ENCODE assay signal across 8 mouse cellular contexts in the genomic region with DNA sequence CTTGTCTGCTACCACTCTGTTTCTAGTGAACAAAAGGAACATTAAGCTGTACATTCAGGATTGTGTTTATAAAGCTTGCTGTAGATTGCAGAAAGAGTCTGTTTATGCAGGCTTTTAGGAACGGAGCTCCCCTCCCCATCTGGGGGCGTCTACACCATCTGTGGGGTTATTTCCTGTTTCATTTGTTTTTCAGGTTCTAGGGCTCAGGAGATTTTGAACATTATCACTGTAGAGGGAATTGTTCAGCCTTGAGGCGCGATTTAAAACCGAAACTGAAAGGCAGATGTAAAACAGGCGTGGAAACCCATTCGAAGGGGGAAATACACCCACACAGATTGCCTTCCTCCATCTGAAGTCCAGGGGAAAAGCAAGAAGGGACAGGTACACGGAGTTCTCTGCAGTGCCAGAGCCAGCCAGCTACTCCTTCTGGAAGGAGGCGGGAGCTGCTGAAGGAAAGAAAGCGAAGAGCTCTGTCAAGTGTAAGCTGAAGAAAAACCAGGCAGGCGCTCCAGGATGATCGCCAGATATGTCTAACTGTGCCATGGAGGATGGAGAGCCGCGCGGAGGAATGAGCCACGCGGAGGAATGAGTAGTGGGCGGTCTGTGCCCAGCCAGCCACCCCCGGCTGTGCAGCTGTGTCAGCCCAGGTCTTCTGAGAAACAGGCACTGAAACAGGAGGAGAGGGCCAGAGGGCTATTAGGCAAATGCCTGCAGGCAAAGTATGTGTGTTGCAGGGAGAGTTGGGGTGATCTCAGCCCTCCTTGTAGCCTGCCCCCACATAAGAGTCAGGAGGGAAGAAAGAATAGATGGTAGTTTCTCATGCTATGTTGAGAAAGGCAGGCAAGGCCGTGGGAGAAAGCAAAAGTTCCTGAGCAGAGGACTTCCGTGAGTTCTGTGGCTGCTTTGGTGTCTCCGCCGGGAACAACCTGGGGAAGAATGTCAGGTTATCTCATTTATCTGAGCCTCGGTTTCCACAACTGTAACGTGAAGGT. TPM values are rescaled to one million over a fixed set of nuclear protein-coding genes. Genes with fewer than 3 reads are reported as not detected.
A peak's percentile ranks its signal among the peaks of the same experiment; 100 is the strongest.
DNase-seq lines count a peak whose midpoint lies in the region; ATAC-seq and TF ChIP-seq lines count a peak whose summit lies in the region.

No protein-coding gene starts in this region.

- no peaks in the 10 kb centered on the region for H3K27me3 ChIP-seq in splenic B cell, adult 2 months (ENCODE audit: control insufficient read depth, insufficient read depth, low read length, poor library complexity, severe bottlenecking)

- TF ChIP-seq CTCF in gastrocnemius, adult 2 months (IDR thresholded peaks at IDR 0.05): no peak

- H3K36me3 ChIP-seq in splenic B cell, adult 2 months (ENCODE audit: control insufficient read depth, insufficient read depth, low read length, poor library complexity, severe bottlenecking): no peaks in the 10 kb centered on the region

- peak; percentile 89 for ATAC-seq in inflammation-experienced regulatory T-cells, adult 6 months
- ATAC-seq in megakaryocyte progenitor cell, adult 5-6 weeks (replicated peaks; ENCODE audit: poor library complexity): peak; percentile 28; the same call in 1 of the 2 replicates

- peak overlapping the region; percentile 80 for H3K4me3 ChIP-seq in gastrocnemius, adult 2 months

- peak; percentile 56 for DNase-seq in gastrocnemius, adult 2 months
- DNase-seq in gastrocnemius, postnatal 4 days (ENCODE audit: low spot score in 2 of 2): no peak
- DNase-seq in cerebellum, adult 9-11 months: peak; percentile 74
- peak; percentile 54 to 64 for DNase-seq in frontal cortex, postnatal 25 days (ENCODE audit: low spot score in 2 of 2)
- peak; percentile 71 to 89 for DNase-seq in left cerebral cortex, adult 8-10 months (ENCODE audit: low spot score in 2 of 2)
- peak; percentile 68 for DNase-seq in splenic B cell, adult 2 months (ENCODE audit: low read depth, low spot score)

- intact Hi-C loops in gastrocnemius, adult 2 months (cut with DNase I): no loop called here

- peak overlapping the region; percentile 85 for H3K27ac ChIP-seq in gastrocnemius, adult 2 months

RNA-seq across cellular contexts. Expression of a gene that starts 44.8 kb away (rescaled TPM):
- 10 to 100 TPM; 33.7 to 38.4 TPM for total RNA-seq in gastrocnemius, adult 2 months (2021)
- total RNA-seq in gastrocnemius, postnatal 4 days (2021): 10 to 100 TPM; 35.7 to 38.7 TPM
- 10 to 100 TPM; 24.2 to 48.4 (median 41.9) TPM for polyA plus RNA-seq in inflammation-experienced regulatory T-cells, adult 6 months (2017; shearing (Covaris generic))
- total RNA-seq in left cerebral cortex, adult 8-10 months (2022): 100 to 1,000 TPM; 106 to 127 (median 112) TPM
- total RNA-seq in megakaryocyte progenitor cell, adult 5-6 weeks (2015): 33.4 and 39.9 TPM in 2 replicates
- 41.7 and 60.1 TPM in 2 replicates for total RNA-seq in megakaryocyte progenitor cell, adult 5-6 weeks (2017)

Comparison
In these comparisons a context has a peak if more than half of its experiments do, and no peak if none do; other contexts are left out.
1. DNase-seq: peak in gastrocnemius, adult 2 months (single experiment), cerebellum, adult 9-11 months (single experiment), frontal cortex, postnatal 25 days (2 of 2), left cerebral cortex, adult 8-10 months (2 of 2) and splenic B cell, adult 2 months (single experiment); none in gastrocnemius, postnatal 4 days (0 of 2).